Mouse (Mus musculus) E14TG2a.4 (cell line): ENCODE measurements around the gene Tsacc.

Experiments
- CTCF ChIP-seq: conservative IDR thresholded peaks from 2 replicates; pipeline ENCODE4 v1.5.1; 2014; ENCODE audit warnings: low read length
- NANOG ChIP-seq: IDR thresholded peaks from 2 replicates; pipeline ENCODE4 v1.6.1; 2014; ENCODE audit warnings: borderline replicate concordance, low read length, mixed read lengths
- POU5F1 ChIP-seq: IDR thresholded peaks from 2 replicates; pipeline ENCODE4 v1.6.1; 2014; ENCODE audit warnings: low read length, borderline replicate concordance

DNA sequence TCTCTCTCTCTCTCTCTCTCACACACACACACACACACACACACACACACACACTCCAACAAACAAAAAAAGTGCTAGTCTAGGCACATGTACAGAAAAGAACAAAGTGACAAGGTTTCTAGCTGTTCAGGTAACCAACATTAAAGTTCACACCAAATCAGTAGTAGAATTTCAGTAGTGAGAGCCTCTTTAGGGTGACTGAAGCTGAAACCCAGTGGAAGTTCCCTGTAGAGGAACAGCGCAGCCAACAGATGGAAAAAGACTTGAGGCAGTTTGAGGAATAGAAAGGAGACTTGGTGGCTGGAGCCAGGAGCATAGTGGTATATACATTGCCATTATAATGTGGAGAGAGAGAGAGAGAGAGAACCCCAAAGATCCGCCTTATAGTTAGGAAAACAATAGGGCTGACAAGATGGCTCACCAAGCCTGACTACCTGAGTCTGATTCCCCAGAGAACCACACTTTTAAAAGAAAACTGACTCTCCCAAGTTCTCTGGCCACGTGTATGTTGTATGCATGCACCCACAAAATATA lies 38.2 kb upstream of the Tsacc start:
- TF ChIP-seq CTCF = no peak
- no peak for TF ChIP-seq POU5F1
- TF ChIP-seq NANOG = no peak
